In genomic region chr13:98125666-98126065, GRCm38 (mm10) we compare ENCODE assay signal across 23 mouse cellular contexts.
DNase-seq lines count a peak whose midpoint lies in the region; ATAC-seq and TF ChIP-seq lines count a peak whose summit lies in the region.
"Had no signal": no experiment of that assay in that cellular context is flagged by ENCODE, and none has a peak within 500 bp of the region (broad histone marks: within the 10 kb centered on the region; RNA-seq: fewer than 3 reads in every experiment).

No protein-coding gene starts in this region.

- WGBS in heart, embryonic 12.5 days, result 43% methylated on average over 5 of the region's 5 CpGs
- WGBS in kidney, postnatal 0 days, result 64% methylated on average over 5 of the region's 5 CpGs

- peaks cover 30% of the 10 kb centered on the region for H3K4me1 ChIP-seq in heart, embryonic 12.5 days (replicated peaks)
- no peaks in the 10 kb centered on the region; the same call in 1 of the 2 replicates for H3K4me1 ChIP-seq in kidney, postnatal 0 days (replicated peaks; ENCODE audit: insufficient read depth, low read length)
- peaks cover 44% of the 10 kb centered on the region for H3K4me1 ChIP-seq in brown adipose tissue, adult 24 weeks (ENCODE audit: control insufficient read depth, insufficient read depth, insufficient read length, low read length)
- H3K4me1 ChIP-seq: forebrain, embryonic 13.5 days had no signal

- no peak for TF ChIP-seq CTCF in kidney, postnatal 0 days (IDR thresholded peaks at IDR 0.05; ENCODE audit: low read depth)

- H3K9ac ChIP-seq in heart, embryonic 12.5 days, result no peak overlapping the region
- no peak overlapping the region for H3K9ac ChIP-seq in kidney, postnatal 0 days (ENCODE audit: low read depth, low read length)
- H3K9ac ChIP-seq: forebrain, embryonic 13.5 days; heart, embryonic 13.5 days; hindbrain, embryonic 13.5 days had no signal

- H3K27ac ChIP-seq in heart, embryonic 12.5 days (ENCODE audit: poor library complexity, severe bottlenecking), result peak overlapping the region; percentile 19; the same call in 1 of the 2 replicates
- H3K27ac ChIP-seq in kidney, postnatal 0 days, result peak overlapping the region; percentile 25; the same call in 1 of the 2 replicates
- H3K27ac ChIP-seq in brown adipose tissue, adult 24 weeks (replicated peaks; ENCODE audit: low read depth, low read length), result peak overlapping the region; percentile 35; the same call in 1 of the 2 replicates
- H3K27ac ChIP-seq: forebrain, embryonic 10.5 days; forebrain, embryonic 13.5 days; hindbrain, embryonic 10.5 days; hindbrain, embryonic 13.5 days had no signal

- no peaks in the 10 kb centered on the region for H3K36me3 ChIP-seq in heart, embryonic 12.5 days
- no peaks in the 10 kb centered on the region for H3K36me3 ChIP-seq in kidney, postnatal 0 days (ENCODE audit: insufficient read depth, low read length)
- H3K36me3 ChIP-seq: forebrain, embryonic 10.5 days; heart, embryonic 13.5 days; hindbrain, embryonic 10.5 days; hindbrain, embryonic 13.5 days had no signal

- H3K27me3 ChIP-seq in heart, embryonic 12.5 days (replicated peaks), result no peaks in the 10 kb centered on the region
- no peaks in the 10 kb centered on the region for H3K27me3 ChIP-seq in kidney, postnatal 0 days (ENCODE audit: insufficient read depth, low read length)
- H3K27me3 ChIP-seq: forebrain, embryonic 13.5 days; heart, embryonic 13.5 days; hindbrain, embryonic 13.5 days had no signal

- no peak for ATAC-seq in heart, embryonic 12.5 days (ENCODE audit: insufficient number of reproducible peaks, low FRiP score)
- no peak for ATAC-seq in kidney, postnatal 0 days (replicated peaks; ENCODE audit: low FRiP score, low read depth)
- ATAC-seq: CD4-positive, CD25-positive, alpha-beta regulatory T cell, adult 4 months; forebrain, embryonic 13.5 days; forebrain, embryonic 16.5 days; intestine, postnatal 0 days had no signal

- H3K4me2 ChIP-seq in heart, embryonic 12.5 days, result peak overlapping the region; percentile 14; the same call in 1 of the 2 replicates
- H3K4me2 ChIP-seq in kidney, postnatal 0 days (ENCODE audit: low read length), result no peak overlapping the region
- H3K4me2 ChIP-seq: forebrain, embryonic 13.5 days; hindbrain, embryonic 13.5 days had no signal

- no peaks in the 10 kb centered on the region for H3K9me3 ChIP-seq in heart, embryonic 12.5 days (replicated peaks)
- H3K9me3 ChIP-seq in kidney, postnatal 0 days (replicated peaks; ENCODE audit: low read length), result no peaks in the 10 kb centered on the region
- H3K9me3 ChIP-seq: forebrain, embryonic 10.5 days; forebrain, embryonic 13.5 days; heart, embryonic 13.5 days; hindbrain, embryonic 10.5 days; hindbrain, embryonic 13.5 days had no signal

- DNase-seq in heart, adult 18-20 months, result no peak
- no peak for DNase-seq in kidney, postnatal 0 days (ENCODE audit: low spot score)
- DNase-seq in kidney, postnatal 25 days, result no peak
- peak; percentile 59 for DNase-seq in R1 (ENCODE audit: low read depth, low spot score)
- DNase-seq in retina, postnatal 1 day, result no peak
- DNase-seq: adrenal gland, adult 2 months; adrenal gland, postnatal 14 days; cerebellum, adult 18-20 months; cerebellum, adult 9-10 months; cerebellum, postnatal 14 days; gastrocnemius, postnatal 10 days; gastrocnemius, postnatal 36 days; kidney, adult 2 months had no signal

- H3K4me3 ChIP-seq in heart, embryonic 12.5 days, result no peak overlapping the region
- no peak overlapping the region for H3K4me3 ChIP-seq in kidney, postnatal 0 days (replicated peaks; ENCODE audit: low read depth, low read length)
- no peak overlapping the region for H3K4me3 ChIP-seq in brown adipose tissue, adult 24 weeks (ENCODE audit: insufficient read depth, low read depth, low read length)
- H3K4me3 ChIP-seq: forebrain, embryonic 10.5 days; forebrain, embryonic 13.5 days; heart, embryonic 13.5 days; hindbrain, embryonic 10.5 days; hindbrain, embryonic 13.5 days had no signal
